Mouse (Mus musculus): ENCODE data around the gene Spink2. TPM values are rescaled to one million over a fixed set of nuclear protein-coding genes. Genes with fewer than 3 reads are reported as not detected.

Spink2 gene
- polyA plus RNA-seq, 1 experiment from 2014 or later, result 3.2 TPM

- Histone ChIP-seq H3K4me2 (ENCODE audit: low read depth, low read length) (no peak overlapping the region), H3K9me3 (replicated peaks; ENCODE audit: control insufficient read depth, low read length) (no peaks in the 10 kb centered on the region), H3K4me3 (replicated peaks; ENCODE audit: low read length) (no peak overlapping the region), H3K36me3 (ENCODE audit: control insufficient read depth, insufficient read depth, low read length) (no peaks in the 10 kb centered on the region), H3K27me3 (ENCODE audit: control insufficient read depth, insufficient read depth, low read length) (no peaks in the 10 kb centered on the region), H3K9ac (ENCODE audit: low read length) (no peak overlapping the region), H3K27ac (ENCODE audit: low read length) (peak overlapping the region; percentile 46; the same call in 1 of the 2 replicates), H3K4me1 (ENCODE audit: control insufficient read depth, insufficient read depth, low read length) (peaks cover 5% of the 10 kb centered on the region; the same call in 1 of the 2 replicates)
- WGBS, result 62% methylated on average over 13 of the region's 13 CpGs
- no peak for ATAC-seq (ENCODE audit: insufficient read depth, low FRiP score)
Measured at GRCm38 (mm10) chr5:77165703-77166625, 45.3 kb downstream of the Spink2 start.

GRCm38 (mm10) chr5:77163597-77163996 is 47.7 kb downstream of the Spink2 start:
- Histone ChIP-seq H3K27me3 (ENCODE audit: control insufficient read depth, insufficient read depth, low read length) (no peaks in the 10 kb centered on the region), H3K9me3 (replicated peaks; ENCODE audit: control insufficient read depth, low read length) (no peaks in the 10 kb centered on the region), H3K4me1 (ENCODE audit: control insufficient read depth, insufficient read depth, low read length) (peaks cover 5% of the 10 kb centered on the region; the same call in 1 of the 2 replicates), H3K9ac (ENCODE audit: low read length) (no peak overlapping the region), H3K27ac (ENCODE audit: low read length) (no peak overlapping the region), H3K36me3 (ENCODE audit: control insufficient read depth, insufficient read depth, low read length) (no peaks in the 10 kb centered on the region), H3K4me2 (ENCODE audit: low read depth, low read length) (no peak overlapping the region), H3K4me3 (replicated peaks; ENCODE audit: low read length) (no peak overlapping the region)
- WGBS, result 58% methylated on average over 7 of the region's 7 CpGs
- no peak for ATAC-seq (ENCODE audit: insufficient read depth, low FRiP score)

- no peak overlapping the region for H3K4me3 ChIP-seq (replicated peaks; ENCODE audit: low read length)
- H3K4me1 ChIP-seq (ENCODE audit: control insufficient read depth, insufficient read depth, low read length), result peaks cover 5% of the 10 kb centered on the region; the same call in 1 of the 2 replicates
- no peak overlapping the region for H3K4me2 ChIP-seq (ENCODE audit: low read depth, low read length)
- ATAC-seq (ENCODE audit: insufficient read depth, low FRiP score), result no peak
- H3K9me3 ChIP-seq (replicated peaks; ENCODE audit: control insufficient read depth, low read length), result no peaks in the 10 kb centered on the region
- H3K27me3 ChIP-seq (ENCODE audit: control insufficient read depth, insufficient read depth, low read length), result no peaks in the 10 kb centered on the region
- no peak overlapping the region for H3K27ac ChIP-seq (ENCODE audit: low read length)
- H3K9ac ChIP-seq (ENCODE audit: low read length), result no peak overlapping the region
- no peaks in the 10 kb centered on the region for H3K36me3 ChIP-seq (ENCODE audit: control insufficient read depth, insufficient read depth, low read length)
- 94% methylated on average over 3 of the region's 3 CpGs for WGBS
Measured at GRCm38 (mm10) chr5:77162566-77162965, 48.7 kb downstream of the Spink2 start.

- H3K36me3 ChIP-seq (ENCODE audit: control insufficient read depth, insufficient read depth, low read length), result no peaks in the 10 kb centered on the region
- H3K9ac ChIP-seq (ENCODE audit: low read length), result no peak overlapping the region
- ATAC-seq (ENCODE audit: insufficient read depth, low FRiP score), result no peak
- 47% methylated on average over 14 of the region's 14 CpGs for WGBS
- H3K4me3 ChIP-seq (replicated peaks; ENCODE audit: low read length), result no peak overlapping the region
- no peak overlapping the region for H3K27ac ChIP-seq (ENCODE audit: low read length)
- H3K9me3 ChIP-seq (replicated peaks; ENCODE audit: control insufficient read depth, low read length), result no peaks in the 10 kb centered on the region
- H3K4me1 ChIP-seq (ENCODE audit: control insufficient read depth, insufficient read depth, low read length), result no peaks in the 10 kb centered on the region; the same call in 1 of the 2 replicates
- H3K4me2 ChIP-seq (ENCODE audit: low read depth, low read length), result no peak overlapping the region
- no peaks in the 10 kb centered on the region for H3K27me3 ChIP-seq (ENCODE audit: control insufficient read depth, insufficient read depth, low read length)
Measured at GRCm38 (mm10) chr5:77157777-77158540, 53.3 kb downstream of the Spink2 start.

- Histone ChIP-seq H3K9me3 (replicated peaks; ENCODE audit: control insufficient read depth, low read length) (no peaks in the 10 kb centered on the region), H3K4me1 (ENCODE audit: control insufficient read depth, insufficient read depth, low read length) (no peaks in the 10 kb centered on the region; the same call in 1 of the 2 replicates), H3K9ac (ENCODE audit: low read length) (no peak overlapping the region), H3K27me3 (ENCODE audit: control insufficient read depth, insufficient read depth, low read length) (no peaks in the 10 kb centered on the region), H3K36me3 (ENCODE audit: control insufficient read depth, insufficient read depth, low read length) (no peaks in the 10 kb centered on the region), H3K4me3 (replicated peaks; ENCODE audit: low read length) (no peak overlapping the region), H3K27ac (ENCODE audit: low read length) (peak overlapping the region; percentile 49; the same call in 1 of the 2 replicates), H3K4me2 (ENCODE audit: low read depth, low read length) (no peak overlapping the region)
- WGBS, result 58% methylated on average over 5 of the region's 5 CpGs
- ATAC-seq (ENCODE audit: insufficient read depth, low FRiP score), result no peak; the same call in 1 of the 2 replicates
Measured at GRCm38 (mm10) chr5:77156938-77157337, 54.3 kb downstream of the Spink2 start.

- Histone ChIP-seq H3K4me1 (ENCODE audit: control insufficient read depth, insufficient read depth, low read length) (no peaks in the 10 kb centered on the region; the same call in 1 of the 2 replicates), H3K27me3 (ENCODE audit: control insufficient read depth, insufficient read depth, low read length) (no peaks in the 10 kb centered on the region), H3K9ac (ENCODE audit: low read length) (no peak overlapping the region), H3K4me2 (ENCODE audit: low read depth, low read length) (no peak overlapping the region), H3K4me3 (replicated peaks; ENCODE audit: low read length) (no peak overlapping the region), H3K9me3 (replicated peaks; ENCODE audit: control insufficient read depth, low read length) (no peaks in the 10 kb centered on the region), H3K27ac (ENCODE audit: low read length) (peak overlapping the region; percentile 18; the same call in 1 of the 2 replicates), H3K36me3 (ENCODE audit: control insufficient read depth, insufficient read depth, low read length) (no peaks in the 10 kb centered on the region)
- no peak for ATAC-seq (ENCODE audit: insufficient read depth, low FRiP score)
- WGBS, result 85% methylated on average over 12 of the region's 12 CpGs
Measured at GRCm38 (mm10) chr5:77155526-77155925, 55.7 kb downstream of the Spink2 start.

Other genes starting within 250 kb of the Spink2 start
- 89.3 and 89.4 TPM in 2 replicates for gene Srp72, start 236.8 kb downstream of the Spink2 start, polyA plus RNA-seq (2015; fragmentation: Nextera tagmentation; extraction: Ambion mirVana)
- 0.27 TPM in 1 of 2 replicates, not detected in the other for gene Arl9, start 207.4 kb downstream of the Spink2 start, polyA plus RNA-seq (2015; fragmentation: Nextera tagmentation; extraction: Ambion mirVana)
- gene Thegl, start 195.4 kb downstream of the Spink2 start, polyA plus RNA-seq (2015; fragmentation: Nextera tagmentation; extraction: Ambion mirVana), result 0.08 TPM in 1 of 2 replicates, not detected in the other
- gene Hopx, start 96.3 kb downstream of the Spink2 start, polyA plus RNA-seq (2015; fragmentation: Nextera tagmentation; extraction: Ambion mirVana), result 6.9 and 11.2 TPM in 2 replicates
- gene Rest, start 54.0 kb upstream of the Spink2 start, polyA plus RNA-seq (2015; fragmentation: Nextera tagmentation; extraction: Ambion mirVana), result 21.3 and 22.5 TPM in 2 replicates
- gene Noa1, start 98.6 kb upstream of the Spink2 start, polyA plus RNA-seq (2015; fragmentation: Nextera tagmentation; extraction: Ambion mirVana), result 23.2 TPM in 2 replicates
- gene Polr2b, start 98.7 kb upstream of the Spink2 start, polyA plus RNA-seq (2015; fragmentation: Nextera tagmentation; extraction: Ambion mirVana), result 51.1 and 52.8 TPM in 2 replicates
- gene Igfbp7, start 196.6 kb upstream of the Spink2 start, polyA plus RNA-seq (2015; fragmentation: Nextera tagmentation; extraction: Ambion mirVana), result 178 and 180 TPM in 2 replicates

Measured in stomach, embryonic 16.5 days (tissue).